Mouse (Mus musculus) right cerebral cortex, postnatal 10 days (tissue): ENCODE data around the gene Drap1.
A peak's percentile ranks its signal among the peaks of the same experiment; 100 is the strongest.
"Not testable (repeated sequence)": the region's sequence is repeated elsewhere in the genome, so short reads cannot be mapped to it uniquely, and the experiment has no call there.

ENCODE experiments used
- DNase-seq, 2 experiments: peaks; one replicate each; pipeline ENCODE4 v3.0.0; 2021; ENCODE audit warnings: low spot score in 2 of 2

Drap1 gene

GRCm38 (mm10) chr19:5420579-5420978, 4.2 kb downstream of the Drap1 start:
- DNase-seq, result no peak

- DNase-seq, result no peak
These were observed 5.1 kb downstream of the Drap1 start for GRCm38 (mm10) chr19:5419630-5420029.

DNA sequence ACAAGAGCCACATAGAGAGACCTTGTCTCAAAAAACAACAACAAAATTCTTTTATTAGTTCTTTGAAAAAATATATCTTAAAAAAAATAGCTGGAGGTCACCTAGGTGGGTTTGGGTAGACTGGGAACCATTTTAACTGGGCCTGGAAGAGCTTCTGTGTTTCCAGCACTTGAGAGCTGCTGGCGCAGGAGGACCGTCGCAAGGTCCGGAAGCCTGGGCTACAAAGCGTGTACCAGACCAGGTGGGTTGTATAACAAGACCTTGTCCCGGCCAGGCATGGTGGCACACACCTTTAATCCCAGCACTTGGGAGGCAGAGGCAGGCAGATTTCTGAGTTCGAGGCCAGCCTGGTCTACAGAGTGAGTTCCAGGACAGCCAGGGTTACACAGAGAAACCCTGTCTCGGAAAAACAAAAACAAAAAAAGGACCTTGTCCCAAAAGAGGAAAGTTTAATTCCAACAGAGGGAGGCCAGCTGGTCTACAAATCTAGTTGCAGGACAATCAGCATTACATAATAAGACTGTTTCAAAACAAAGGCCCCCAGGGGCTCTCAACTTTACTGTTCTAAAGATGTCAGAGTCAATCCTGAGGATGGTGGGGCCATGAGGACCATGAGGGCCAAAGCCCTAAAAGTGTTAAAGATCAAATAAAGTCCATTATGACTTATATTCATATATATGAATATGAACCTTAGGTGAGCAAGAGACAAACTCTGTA, 5.9 kb downstream of the Drap1 start:
- no peak for DNase-seq

- no peak for DNase-seq
These were observed 10.2 kb downstream of the Drap1 start for GRCm38 (mm10) chr19:5414534-5414957.

DNA sequence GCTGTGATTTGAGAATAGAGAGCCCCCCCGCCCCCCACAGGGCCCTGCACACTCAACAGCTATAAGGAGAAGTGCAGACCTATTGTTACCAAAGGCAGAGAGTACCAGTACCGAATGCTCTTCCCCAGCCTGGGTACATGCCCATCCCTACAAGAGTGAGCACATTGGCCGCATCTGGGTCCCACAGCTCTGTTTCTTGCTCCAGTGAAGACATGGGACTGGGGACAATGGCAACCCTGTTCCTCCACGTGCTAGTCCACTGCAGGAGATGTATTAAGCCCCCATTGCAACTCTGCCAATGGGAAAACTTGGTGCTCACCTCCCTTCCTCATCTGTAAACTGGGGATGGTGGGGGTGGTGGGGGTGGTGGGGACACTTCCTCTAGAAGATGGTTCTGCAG, 10.9 kb downstream of the Drap1 start:
- no peak for DNase-seq

DNA sequence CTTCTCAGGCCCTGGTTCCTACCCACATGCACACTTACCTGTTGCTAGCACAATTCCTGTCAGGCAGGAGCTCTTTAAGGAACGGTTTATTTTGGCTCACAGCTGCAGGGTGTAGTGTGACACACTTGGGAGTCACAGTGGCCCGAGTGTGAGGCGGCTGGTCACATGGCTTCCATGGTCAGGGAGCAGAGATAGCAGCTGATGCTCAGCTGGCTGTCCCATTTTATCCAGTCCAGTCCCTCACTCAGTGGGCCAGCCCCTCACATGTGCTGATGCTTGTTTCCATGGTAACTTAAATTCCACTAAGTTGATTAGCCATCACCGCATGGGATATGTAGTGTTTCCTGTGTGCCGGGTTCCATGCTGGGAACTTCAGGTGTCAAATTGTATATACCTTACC, 12.8 kb downstream of the Drap1 start:
- DNase-seq, result no peak

DNA sequence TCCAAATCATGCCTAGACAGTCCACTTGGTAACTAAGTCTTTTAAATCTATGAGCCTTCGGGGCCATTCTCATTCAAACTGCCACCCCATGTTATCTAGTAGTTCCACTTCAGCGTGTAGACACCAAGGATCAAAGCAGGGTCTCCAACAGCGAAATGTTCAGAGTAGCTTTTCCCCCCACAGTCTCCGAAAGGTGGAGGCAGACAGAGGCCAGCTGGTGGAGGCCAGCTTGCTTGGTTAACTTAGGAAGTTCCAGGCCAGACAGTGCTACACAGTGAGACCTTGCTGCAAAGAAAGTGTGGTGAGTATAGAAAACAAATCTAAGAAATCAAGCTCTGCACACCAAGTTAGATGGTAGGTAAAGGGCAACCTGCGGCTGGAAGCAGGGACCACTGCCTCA, 14.1 kb downstream of the Drap1 start:
- DNase-seq, result no peak

- DNase-seq, result no peak
These were observed 15.7 kb downstream of the Drap1 start for GRCm38 (mm10) chr19:5409068-5409467.

- no peak for DNase-seq
These were observed 16.4 kb downstream of the Drap1 start for GRCm38 (mm10) chr19:5408057-5409001.

- no peak for DNase-seq
These were observed 17.6 kb downstream of the Drap1 start for GRCm38 (mm10) chr19:5407133-5407532.

DNA sequence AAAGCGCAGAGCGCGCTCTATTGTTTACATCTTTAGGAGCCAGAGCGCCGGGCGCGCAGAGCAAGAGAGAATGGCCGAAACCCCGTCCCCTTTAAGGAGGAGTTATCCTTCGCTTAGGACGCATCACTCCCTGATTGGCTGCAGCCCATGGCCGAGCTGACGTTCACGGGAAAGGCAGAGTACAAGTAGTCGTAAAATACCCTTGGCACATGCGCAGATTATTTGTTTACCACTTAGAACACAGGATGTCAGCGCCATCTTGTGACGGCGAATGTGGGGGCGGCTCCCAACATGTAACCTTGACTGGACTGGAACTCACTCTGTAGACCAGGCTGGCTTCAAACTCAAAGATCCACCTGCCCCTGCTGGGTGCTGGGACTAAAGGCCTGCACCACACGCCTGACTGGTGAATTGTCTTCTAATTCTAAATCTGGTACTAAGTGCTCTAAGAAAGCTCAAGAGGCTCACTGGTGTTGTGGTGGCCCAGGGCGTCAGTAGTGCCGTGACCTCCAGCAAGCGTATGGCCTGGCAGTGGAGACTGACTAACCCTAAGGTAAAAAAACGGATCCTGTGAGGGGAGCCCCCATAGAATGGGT, 18.1 kb downstream of the Drap1 start:
- not testable (repeated sequence) for DNase-seq

DNA sequence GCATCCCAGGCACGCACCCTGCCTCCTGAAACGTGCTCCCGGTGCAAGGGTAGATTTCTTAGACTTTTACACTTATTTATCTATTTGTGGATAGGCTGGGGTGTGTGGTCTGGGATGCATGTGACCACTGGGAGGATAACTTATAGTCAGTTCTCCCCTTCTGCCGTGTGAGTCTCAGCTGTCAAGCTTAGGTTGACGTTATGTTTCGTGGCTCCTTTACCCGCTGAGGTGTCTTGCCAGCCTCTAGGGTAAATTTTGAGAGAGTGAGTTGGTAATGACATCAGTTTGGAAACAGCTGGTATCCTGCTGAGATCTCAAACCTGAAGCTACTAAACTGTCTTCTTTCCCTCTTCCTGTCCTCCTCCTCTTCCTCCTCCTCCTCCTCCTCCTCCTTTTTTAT, 18.9 kb downstream of the Drap1 start:
- DNase-seq, result no peak

DNA sequence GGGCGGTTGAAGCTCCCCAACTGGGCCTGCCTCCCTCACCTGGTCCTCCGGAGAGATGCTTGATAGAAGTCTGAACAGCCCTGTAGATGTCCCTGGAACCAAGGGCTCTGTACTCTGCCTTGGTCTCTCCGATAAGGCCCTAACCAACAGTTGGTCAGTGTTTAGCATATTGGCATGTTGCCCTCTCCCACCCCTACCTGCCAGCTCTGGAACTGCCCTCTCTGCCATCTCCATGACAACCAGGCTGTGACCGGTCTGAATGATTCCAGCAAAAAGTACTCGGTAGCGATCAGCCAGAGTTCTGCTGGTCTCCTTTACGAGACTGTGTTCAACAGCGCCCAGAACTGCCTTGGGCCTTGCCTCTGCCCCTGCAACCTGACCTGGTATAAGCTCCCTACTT, 22.5 kb downstream of the Drap1 start, which contains the start of gene Tsga10ip:
Tsga10ip (minus strand) TSS at position 234 of the 400 bp plus-strand sequence.
- DNase-seq, result no peak

DNA sequence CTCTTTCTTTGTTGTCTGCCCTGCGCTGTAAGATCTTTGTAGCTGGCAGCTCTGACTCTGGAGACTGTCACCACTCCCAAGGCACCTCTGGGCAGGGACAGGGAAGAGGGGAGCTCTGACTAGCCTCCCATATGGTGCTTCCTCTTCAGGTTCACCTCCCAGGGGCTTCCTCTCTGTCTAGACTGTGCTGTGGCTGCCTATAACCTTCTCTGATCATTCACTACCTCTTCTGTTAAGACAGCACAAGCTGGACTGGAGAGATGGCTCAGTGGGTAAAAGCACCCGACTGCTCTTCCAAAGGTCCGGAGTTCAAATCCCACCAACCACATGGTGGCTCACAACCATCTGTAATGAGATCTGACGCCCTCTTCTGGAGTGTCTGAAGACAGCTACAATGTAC, 23.7 kb downstream of the Drap1 start:
- not testable (repeated sequence) for DNase-seq

GRCm38 (mm10) chr19:5395371-5395770, 29.4 kb downstream of the Drap1 start:
- no peak for DNase-seq

DNA sequence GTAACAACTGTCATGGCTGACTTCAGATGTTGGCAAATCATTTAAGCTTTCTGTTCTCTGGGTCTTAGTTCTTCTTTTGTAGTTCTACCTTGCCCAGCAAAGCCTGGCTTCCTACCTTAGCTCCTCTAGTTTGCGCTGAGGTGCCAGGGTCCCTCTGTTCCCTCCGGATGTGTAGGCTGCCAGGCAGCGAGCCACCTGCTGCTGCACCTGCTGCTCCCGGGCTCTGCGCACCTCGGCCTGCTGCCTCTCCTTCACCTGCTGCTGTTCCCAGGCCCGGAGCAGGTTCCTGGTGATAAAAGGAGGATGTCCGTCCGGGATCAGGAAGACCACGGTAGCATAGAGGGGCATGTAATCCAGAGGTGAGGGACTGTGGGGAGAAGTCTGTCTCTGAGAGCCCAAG, 30.6 kb downstream of the Drap1 start:
- no peak for DNase-seq

- no peak for DNase-seq
These were observed 31.9 kb downstream of the Drap1 start for GRCm38 (mm10) chr19:5392892-5393291.

- DNase-seq, result no peak
These were observed 34.4 kb downstream of the Drap1 start for GRCm38 (mm10) chr19:5390416-5390815.

DNA sequence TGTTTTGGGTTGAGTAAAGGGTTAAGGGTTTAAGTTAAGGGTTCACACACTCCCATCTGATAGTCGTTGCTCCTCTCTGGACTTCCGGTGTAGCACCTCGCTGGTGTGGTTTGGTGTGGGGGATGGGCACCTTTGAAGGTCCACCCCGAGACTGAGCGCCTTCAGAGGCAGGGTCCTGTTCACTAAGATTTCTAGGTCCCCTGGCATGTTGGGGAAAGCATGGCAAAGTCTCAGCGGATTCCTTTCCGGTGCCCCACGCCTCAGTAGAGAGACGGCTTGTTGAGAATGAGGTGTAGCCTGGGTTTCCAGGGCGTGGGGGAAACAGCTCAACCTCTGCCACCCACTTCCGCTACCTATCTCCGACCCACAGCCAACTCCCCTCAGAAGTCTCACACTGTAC, 35.1 kb downstream of the Drap1 start:
- DNase-seq, result no peak

DNA sequence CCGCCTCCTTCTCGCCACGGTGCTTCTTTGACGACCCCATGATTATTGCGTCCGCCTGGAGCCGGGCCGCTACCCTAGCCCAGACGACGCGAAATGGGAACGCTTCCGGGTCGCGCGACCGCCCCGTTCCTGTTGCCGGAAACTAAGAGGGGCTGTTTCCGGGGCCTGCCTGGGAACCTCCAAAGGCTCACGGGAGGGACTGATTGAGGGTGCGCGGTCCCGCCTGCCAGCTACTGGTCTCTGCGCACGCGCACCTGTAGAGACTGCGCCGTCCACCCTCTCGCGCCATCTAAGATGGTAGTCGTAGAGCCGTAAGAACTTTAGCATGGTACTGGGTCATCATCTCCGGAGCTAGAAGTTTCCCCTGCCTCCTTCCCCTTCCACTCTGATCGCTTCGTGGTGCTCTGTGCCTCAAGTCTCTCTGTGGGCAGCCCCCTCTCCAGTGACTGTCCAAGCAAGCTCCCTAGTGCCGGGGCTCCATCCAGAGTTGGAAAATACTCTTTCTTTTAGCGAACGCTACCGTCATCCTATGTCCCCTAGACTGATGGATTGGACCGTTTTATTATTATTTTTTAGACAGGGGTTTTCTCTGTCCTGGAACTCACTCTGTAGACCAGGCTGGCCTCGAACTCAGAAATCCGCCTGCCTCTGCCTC, 36.1 kb downstream of the Drap1 start, which contains the start of gene Sart1:
Sart1 (minus strand) TSS at position 116 of the 655 bp plus-strand sequence.
- DNase-seq, result peak; percentile 97 to 98

DNA sequence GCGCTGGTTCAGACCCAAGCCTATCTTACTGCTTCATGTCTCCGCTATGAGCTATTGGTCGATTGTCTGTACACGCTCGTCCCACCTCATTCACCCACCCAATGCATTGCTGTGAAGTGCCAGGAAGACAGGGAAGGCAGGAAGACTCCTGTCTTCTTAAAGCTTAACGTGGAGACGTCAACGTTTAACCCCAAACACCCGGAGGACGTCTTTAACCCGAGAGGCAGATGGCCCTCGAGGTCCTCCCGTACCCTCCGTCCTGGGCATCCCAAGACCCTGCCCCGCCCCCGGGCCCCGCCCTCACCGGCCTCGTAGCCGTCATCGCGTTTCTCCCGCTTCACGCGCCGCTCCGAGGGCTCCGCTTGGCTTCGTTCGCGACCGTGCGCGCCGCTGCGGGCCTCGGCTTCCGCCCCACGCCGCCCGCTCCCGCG, 36.8 kb downstream of the Drap1 start:
- peak in 1 of 2 experiments; percentile 64 for DNase-seq

- no peak for DNase-seq
These were observed 40.1 kb downstream of the Drap1 start for GRCm38 (mm10) chr19:5384715-5385114.
